Mouse (Mus musculus): ENCODE measurements around the gene Hyal1. TPM values are rescaled to one million over a fixed set of nuclear protein-coding genes. Genes with fewer than 3 reads are reported as not detected.

Hyal1 gene
- total and polyA plus RNA-seq, 3 experiments, result 1.3 to 3.4 TPM; not detected in 1

DNA sequence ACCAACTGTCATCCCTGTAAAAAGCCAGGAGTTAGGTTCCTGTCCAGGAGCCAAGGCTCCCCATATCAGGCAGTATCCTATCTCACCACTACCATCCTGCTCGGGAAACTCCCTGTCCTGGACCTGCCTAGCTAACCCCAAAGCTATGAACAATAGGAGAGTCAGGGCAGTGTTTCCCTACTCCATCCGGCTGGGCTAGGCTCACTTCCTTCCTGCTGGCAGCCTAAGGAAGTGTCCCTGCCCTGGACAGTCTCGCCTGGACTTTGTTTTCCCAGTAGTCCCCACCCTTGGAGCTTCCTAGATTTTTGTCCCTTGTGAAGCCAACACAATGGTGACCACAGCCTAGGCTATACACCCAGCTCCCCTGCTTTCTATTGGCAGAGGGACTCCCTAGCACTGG lies 9.9 kb upstream of the Hyal1 start:
- no peak for DNase-seq (ENCODE audit: low read depth, low spot score)
- no peak for TF ChIP-seq E2F4 (IDR thresholded peaks at IDR 0.05; ENCODE audit: borderline replicate concordance, low read depth, low read length)
- no peak for TF ChIP-seq NELFE (IDR thresholded peaks at IDR 0.05; ENCODE audit: low read depth, low read length)
- no peak for TF ChIP-seq MAX (IDR thresholded peaks at IDR 0.05; ENCODE audit: low read length)
- no peak for TF ChIP-seq KAT2A (conservative IDR thresholded peaks at IDR 0.05; ENCODE audit: low read depth, low read length)
- no peak for TF ChIP-seq POLR2AphosphoS5 (IDR thresholded peaks at IDR 0.05; ENCODE audit: borderline replicate concordance, low read depth, low read length)
- no peak for TF ChIP-seq GABPA (IDR thresholded peaks at IDR 0.05; ENCODE audit: low read depth, low read length)
- no peak overlapping the region for H3K27ac ChIP-seq (ENCODE audit: control insufficient read depth, low read depth, low read length)
- H3K4me1 ChIP-seq (ENCODE audit: control insufficient read depth in 1 of 2, insufficient read depth in 2 of 2, low read length in 2 of 2), result peaks cover 6 to 40% of the 10 kb centered on the region in 2 experiments; a peak in 3 of 4 replicates
- H3K9ac ChIP-seq (ENCODE audit: control insufficient read depth, low read depth, low read length, poor library complexity, severe bottlenecking), result no peak overlapping the region
- peaks cover 0 to 23% of the 10 kb centered on the region in 2 experiments; a peak in 3 of 4 replicates for H3K36me3 ChIP-seq (ENCODE audit: control insufficient read depth in 1 of 2, insufficient read depth in 2 of 2, low read length in 2 of 2)
- H3K27me3 ChIP-seq (ENCODE audit: control insufficient read depth in 1 of 2, insufficient read depth in 2 of 2, low read length in 2 of 2), result no peaks in the 10 kb centered on the region
- no peaks in the 10 kb centered on the region for H3K9me3 ChIP-seq (replicated peaks; ENCODE audit: insufficient read depth, low read length)
- no peak overlapping the region for H3K4me3 ChIP-seq (ENCODE audit: control insufficient read depth in 1 of 2, insufficient read depth in 1 of 2, low read depth in 2 of 2, low read length in 2 of 2)
- peaks cover 23% of the 10 kb centered on the region for H3K79me2 ChIP-seq (ENCODE audit: control insufficient read depth, insufficient read depth, low read length, poor library complexity)

DNA sequence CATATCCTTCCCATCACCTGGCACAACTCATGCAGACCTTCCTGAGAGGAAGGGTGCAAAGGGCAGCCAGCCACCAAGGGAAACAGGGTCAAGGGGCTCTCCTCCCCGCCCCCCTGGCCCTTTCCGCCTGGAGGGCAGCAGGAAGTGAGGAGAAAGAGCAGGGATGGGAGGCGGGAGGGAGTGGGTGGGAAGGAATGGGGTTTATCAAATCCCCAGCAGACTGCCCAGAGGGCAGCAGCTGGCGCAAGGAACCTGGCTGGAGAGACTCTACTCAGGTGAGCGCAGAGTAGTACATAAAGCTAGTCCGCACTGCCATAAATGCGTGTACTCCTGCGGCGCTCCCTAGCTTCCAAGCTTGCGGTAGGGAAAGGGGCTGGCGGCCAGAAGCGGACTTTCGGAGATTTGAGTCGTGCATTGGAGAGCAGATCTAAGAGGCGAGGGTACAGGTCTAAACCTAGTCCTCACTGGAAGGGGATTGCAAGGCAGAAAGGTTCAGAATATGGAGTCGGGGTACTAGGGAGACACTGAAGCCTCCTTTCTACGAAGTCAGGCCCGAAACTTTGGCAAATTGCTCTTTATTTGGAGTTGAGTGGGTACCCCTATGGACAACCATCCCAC lies 8.9 kb upstream of the Hyal1 start, which contains the start of gene Hyal2:
Gene Hyal2 (plus strand): TSS at position 244 of the 618 bp plus-strand sequence.
- peaks cover 0 to 30% of the 10 kb centered on the region in 2 experiments; a peak in 2 of 4 replicates for H3K36me3 ChIP-seq (ENCODE audit: control insufficient read depth in 1 of 2, insufficient read depth in 2 of 2, low read length in 2 of 2)
- no peak for DNase-seq (ENCODE audit: low read depth, low spot score)
- peaks cover 23% of the 10 kb centered on the region for H3K79me2 ChIP-seq (ENCODE audit: control insufficient read depth, insufficient read depth, low read length, poor library complexity)
- H3K9ac ChIP-seq (ENCODE audit: control insufficient read depth, low read depth, low read length, poor library complexity, severe bottlenecking), result peak within 1 kb of the TSS; percentile 77
- peak within 1 kb of the TSS; percentile 82 for H3K27ac ChIP-seq (ENCODE audit: control insufficient read depth, low read depth, low read length)
- H3K4me3 ChIP-seq (ENCODE audit: control insufficient read depth in 1 of 2, insufficient read depth in 1 of 2, low read depth in 2 of 2, low read length in 2 of 2), result peak within 1 kb of the TSS; percentile 54 to 76
- H3K4me1 ChIP-seq (ENCODE audit: control insufficient read depth in 1 of 2, insufficient read depth in 2 of 2, low read length in 2 of 2), result peaks cover 9 to 49% of the 10 kb centered on the region in 2 experiments
- no peaks in the 10 kb centered on the region for H3K9me3 ChIP-seq (replicated peaks; ENCODE audit: insufficient read depth, low read length)
- H3K27me3 ChIP-seq (ENCODE audit: control insufficient read depth in 1 of 2, insufficient read depth in 2 of 2, low read length in 2 of 2), result no peaks in the 10 kb centered on the region
- TF ChIP-seq ZKSCAN1 (IDR thresholded peaks at IDR 0.05; ENCODE audit: low read depth, low read length), result no peak
- no peak for TF ChIP-seq MEF2A (IDR thresholded peaks at IDR 0.05; ENCODE audit: extremely low read depth, insufficient replicate concordance, low read depth, low read length, poor library complexity, severe bottlenecking)
- TF ChIP-seq RCOR1 (IDR thresholded peaks at IDR 0.05; ENCODE audit: low read depth, low read length), result no peak
- no peak for TF ChIP-seq ZMIZ1 (IDR thresholded peaks at IDR 0.05; ENCODE audit: low read depth, low read length)
- TF ChIP-seq HCFC1 (IDR thresholded peaks at IDR 0.05; ENCODE audit: low read depth, low read length), result no peak
- TF ChIP-seq RAD21 (IDR thresholded peaks at IDR 0.05; ENCODE audit: low read depth, low read length), result no peak
- no peak for TF ChIP-seq CHD1 (IDR thresholded peaks at IDR 0.05; ENCODE audit: low read depth, low read length)
- no peak for TF ChIP-seq ELF1 (IDR thresholded peaks at IDR 0.05; ENCODE audit: low read depth, low read length)
- TF ChIP-seq USF1 (IDR thresholded peaks at IDR 0.05; ENCODE audit: low read depth, low read length), result no peak
- no peak for TF ChIP-seq NELFE (IDR thresholded peaks at IDR 0.05; ENCODE audit: low read depth, low read length)
- TF ChIP-seq ZC3H11A (IDR thresholded peaks at IDR 0.05; ENCODE audit: low read depth, low read length), result no peak
- TF ChIP-seq JUND (IDR thresholded peaks at IDR 0.05; ENCODE audit: low read depth, low read length), result no peak
- TF ChIP-seq GATA1 (IDR thresholded peaks at IDR 0.05; ENCODE audit: low read depth, low read length), result no peak
- TF ChIP-seq POLR2A (IDR thresholded peaks at IDR 0.05; ENCODE audit: control insufficient read depth in 1 of 2, insufficient read depth in 1 of 2, low read depth in 1 of 2, low read length in 2 of 2, poor library complexity in 1 of 2), result no peak
- TF ChIP-seq TCF12 (IDR thresholded peaks at IDR 0.05; ENCODE audit: low read depth, low read length), result no peak

Measured in MEL (cell line).